ENCODE assay signal across 10 mouse cellular contexts in the genomic region with DNA sequence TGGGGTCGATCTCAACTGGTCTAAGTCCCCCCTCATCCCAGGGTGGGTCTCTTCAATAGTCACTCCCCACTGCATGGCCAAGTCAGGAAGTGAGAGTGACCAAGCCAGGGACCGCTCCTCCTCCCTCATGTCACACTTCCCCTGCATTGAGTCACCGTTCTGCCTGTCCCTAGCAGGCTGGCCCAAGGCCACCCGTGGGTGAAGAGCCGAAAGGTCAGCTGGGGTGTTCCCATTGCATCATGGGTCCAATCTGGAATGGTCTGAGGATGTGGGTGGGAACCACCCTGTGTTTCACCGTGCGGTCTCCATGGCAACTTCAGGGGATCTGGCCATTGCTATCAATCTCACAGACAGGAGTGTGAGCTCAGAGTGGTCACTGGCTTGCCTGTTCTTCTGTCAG.
A peak's percentile ranks its signal among the peaks of the same experiment; 100 is the strongest.
DNase-seq lines count a peak whose midpoint lies in the region; ATAC-seq and TF ChIP-seq lines count a peak whose summit lies in the region.
"Had no signal": no experiment of that assay in that cellular context is flagged by ENCODE, and none has a peak within 500 bp of the region (broad histone marks: within the 10 kb centered on the region; RNA-seq: fewer than 3 reads in every experiment).

No protein-coding gene starts in this region.

- H3K36me3 ChIP-seq in liver, embryonic 15.5 days (replicated peaks), result no peaks in the 10 kb centered on the region
- no peaks in the 10 kb centered on the region for H3K36me3 ChIP-seq in hindbrain, embryonic 10.5 days
- H3K36me3 ChIP-seq: forebrain, embryonic 15.5 days; limb, embryonic 13.5 days had no signal

- no peaks in the 10 kb centered on the region for H3K9me3 ChIP-seq in liver, embryonic 15.5 days (replicated peaks)
- no peaks in the 10 kb centered on the region for H3K9me3 ChIP-seq in hindbrain, embryonic 10.5 days
- H3K9me3 ChIP-seq: forebrain, embryonic 15.5 days; limb, embryonic 13.5 days had no signal

- H3K4me2 ChIP-seq in liver, embryonic 15.5 days, result no peak overlapping the region
- H3K4me2 ChIP-seq: forebrain, embryonic 15.5 days; limb, embryonic 13.5 days had no signal

- H3K4me3 ChIP-seq in gastrocnemius, adult 2 months, result no peak overlapping the region
- H3K4me3 ChIP-seq in liver, embryonic 15.5 days (replicated peaks), result no peak overlapping the region
- H3K4me3 ChIP-seq in hindbrain, embryonic 10.5 days, result no peak overlapping the region
- H3K4me3 ChIP-seq: forebrain, embryonic 15.5 days; limb, embryonic 13.5 days had no signal

- H3K9ac ChIP-seq in liver, embryonic 15.5 days, result no peak overlapping the region
- H3K9ac ChIP-seq: forebrain, embryonic 15.5 days; limb, embryonic 13.5 days had no signal

- in situ Hi-C loops in Patski (cut with MboI; ENCODE audit: low pct_unique_long_range_greater_than_20kb), result no loop called here

- H3K4me1 ChIP-seq in liver, embryonic 15.5 days (replicated peaks), result no peaks in the 10 kb centered on the region; the same call in 1 of the 2 replicates
- H3K4me1 ChIP-seq in hindbrain, embryonic 10.5 days (replicated peaks), result peaks cover 58% of the 10 kb centered on the region
- H3K4me1 ChIP-seq: forebrain, embryonic 15.5 days had no signal

- WGBS in liver, embryonic 15.5 days (ENCODE audit: insufficient replicate concordance), result 32% methylated on average over 7 of the region's 7 CpGs
- WGBS in hindbrain, embryonic 10.5 days, result 73% methylated on average over 7 of the region's 7 CpGs

- intact Hi-C loops in gastrocnemius, adult 2 months (cut with DNase I), result no loop called here
- intact Hi-C loops in left cerebral cortex, postnatal 36 days (cut with DNase I), result no loop called here
- intact Hi-C loops in left cerebral cortex, postnatal 4 days (cut with DNase I), result no loop called here

- H3K27ac ChIP-seq in gastrocnemius, adult 2 months, result no peak overlapping the region
- no peak overlapping the region for H3K27ac ChIP-seq in liver, embryonic 15.5 days (replicated peaks)
- H3K27ac ChIP-seq in hindbrain, embryonic 10.5 days, result no peak overlapping the region
- H3K27ac ChIP-seq: forebrain, embryonic 15.5 days; limb, embryonic 13.5 days had no signal

- CTCF ChIA-PET in Patski (lab: Charles Lee), result interaction anchor here (2.4 kb wide), 1 partner anchor 9 kb away, joined by 7 read pairs; no protein-coding TSS in a partner anchor

- DNase-seq in gastrocnemius, adult 2 months, result peak; percentile 43
- no peak for DNase-seq in gastrocnemius, postnatal 25 days
- no peak for DNase-seq in Patski (ENCODE audit: low read depth, low spot score)
- peak; percentile 71 to 75 for DNase-seq in heart, adult 9 months (ENCODE audit: low spot score in 2 of 2)
- DNase-seq in left cerebral cortex, postnatal 36 days (ENCODE audit: low spot score in 2 of 2), result no peak
- DNase-seq in left cerebral cortex, postnatal 4 days, result no peak
- DNase-seq in hindbrain, embryonic 10.5 days (ENCODE audit: low spot score), result no peak

- POLR2A ChIA-PET in Patski (lab: Charles Lee), result no interaction called here

- peak; percentile 26 for ATAC-seq in Patski
- ATAC-seq in liver, embryonic 15.5 days (ENCODE audit: insufficient read depth), result peak; percentile 58; the same call in 1 of the 2 replicates
- ATAC-seq: forebrain, embryonic 15.5 days had no signal

- TF ChIP-seq CTCF in gastrocnemius, adult 2 months (IDR thresholded peaks at IDR 0.05), result no peak
- no peak for TF ChIP-seq CTCF in Patski (IDR thresholded peaks at IDR 0.05)

- no peaks in the 10 kb centered on the region for H3K27me3 ChIP-seq in Patski
- peaks cover 13% of the 10 kb centered on the region; the same call in 1 of the 2 replicates for H3K27me3 ChIP-seq in liver, embryonic 15.5 days
- peaks cover 75% of the 10 kb centered on the region for H3K27me3 ChIP-seq in hindbrain, embryonic 10.5 days (ENCODE audit: insufficient read depth, poor library complexity, severe bottlenecking)
- H3K27me3 ChIP-seq: forebrain, embryonic 15.5 days had no signal

Comparison
In these comparisons a context has a peak if more than half of its experiments do, and no peak if none do; other contexts are left out.
1. DNase-seq: peak in gastrocnemius, adult 2 months (single experiment) and heart, adult 9 months (2 of 2); none in gastrocnemius, postnatal 25 days (single experiment), Patski (single experiment), left cerebral cortex, postnatal 36 days (0 of 2), left cerebral cortex, postnatal 4 days (single experiment) and hindbrain, embryonic 10.5 days (single experiment).